Mouse (Mus musculus) erythroblast, embryonic 14.5 days (primary cell): ENCODE measurements around the gene A030005K14Rik.

Source experiments
- GATA1 ChIP-seq: IDR thresholded peaks from 2 replicates; pipeline ENCODE4 v1.6.1; 2012; ENCODE audit warnings: low read length, inconsistent platforms, mixed read lengths
- TAL1 ChIP-seq: IDR thresholded peaks from 3 replicates; pipeline ENCODE4 v1.6.1; 2012; ENCODE audit warnings: low read length, inconsistent platforms, mixed read lengths

- TF ChIP-seq TAL1 (no peak), GATA1 (no peak)
Measured at GRCm38 (mm10) chr1:83039080-83039479, 20.1 kb downstream of the A030005K14Rik start.
